Mouse (Mus musculus) fat pad, adult 2 months (tissue): Measurements from ENCODE around the gene Dusp22.
A peak's percentile ranks its signal among the peaks of the same experiment; 100 is the strongest.

ENCODE experiments used
- DNase-seq: peaks from one replicate; pipeline ENCODE4 v3.0.0-alpha.2; 2011; ENCODE audit warnings: low read depth, low spot score; ENCODE audit errors: extremely low read depth

The Dusp22 gene

GRCm38 (mm10) chr13:30668301-30668700, 8.5 kb downstream of the Dusp22 start:
- DNase-seq = no peak

DNA sequence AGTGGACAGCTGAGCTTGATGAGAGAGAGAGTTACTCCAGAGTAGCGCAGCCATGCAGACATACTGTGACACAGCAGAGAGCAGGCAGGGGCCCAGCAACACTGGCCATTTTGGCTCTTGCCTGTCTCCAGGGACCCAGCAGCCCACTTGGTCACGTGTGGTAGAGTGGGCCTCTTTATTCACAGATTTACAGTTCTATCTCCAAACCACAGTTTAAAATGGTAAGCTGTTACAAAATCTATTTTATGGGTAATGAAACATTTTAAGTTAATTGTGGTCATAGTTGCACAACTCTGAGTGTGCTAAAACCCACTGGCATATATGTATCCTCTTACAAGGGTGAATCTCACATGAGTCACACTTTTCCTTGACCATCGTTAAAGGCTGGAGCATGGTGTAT, 9.5 kb downstream of the Dusp22 start:
- no peak for DNase-seq

DNA sequence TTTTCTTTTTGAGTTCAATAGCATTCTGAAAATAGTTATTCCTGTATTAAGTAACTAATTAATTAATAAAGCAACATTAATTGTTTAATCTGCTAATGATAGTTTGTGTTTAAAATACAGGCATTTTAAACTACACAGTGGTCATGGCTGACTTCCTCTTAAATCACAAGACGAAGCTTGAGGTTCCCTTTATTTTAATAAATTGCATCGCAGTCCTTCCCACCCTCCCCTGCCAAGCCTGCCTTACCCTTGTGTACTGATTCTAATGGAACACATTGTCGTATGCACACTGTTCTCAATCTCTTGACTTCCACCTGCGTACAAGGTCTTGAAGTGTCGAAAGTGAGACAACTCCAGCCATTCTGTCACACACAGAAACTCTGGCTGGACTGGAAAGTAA, 14.1 kb downstream of the Dusp22 start:
- no peak for DNase-seq

GRCm38 (mm10) chr13:30678822-30679221, 19.0 kb downstream of the Dusp22 start:
- no peak for DNase-seq

DNA sequence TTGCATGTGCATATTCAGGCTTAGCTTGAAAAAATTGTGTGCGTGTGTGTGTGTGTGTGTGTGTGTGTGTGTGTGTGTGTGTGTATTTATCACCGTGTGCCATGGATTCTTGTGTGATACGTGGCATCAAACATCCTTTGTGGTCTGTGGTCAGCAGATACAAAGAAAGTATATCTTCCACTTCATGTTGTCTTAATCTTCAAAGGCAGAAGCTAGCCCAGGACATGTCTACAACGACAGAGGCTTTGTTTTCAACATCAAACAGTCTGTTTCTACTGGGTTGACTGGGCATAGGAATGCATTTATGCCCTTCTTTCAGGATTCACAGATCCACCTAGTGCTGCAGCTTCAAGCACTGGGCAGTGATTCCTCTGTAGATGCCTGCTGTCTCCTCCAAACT, 22.1 kb downstream of the Dusp22 start:
- DNase-seq = no peak

DNA sequence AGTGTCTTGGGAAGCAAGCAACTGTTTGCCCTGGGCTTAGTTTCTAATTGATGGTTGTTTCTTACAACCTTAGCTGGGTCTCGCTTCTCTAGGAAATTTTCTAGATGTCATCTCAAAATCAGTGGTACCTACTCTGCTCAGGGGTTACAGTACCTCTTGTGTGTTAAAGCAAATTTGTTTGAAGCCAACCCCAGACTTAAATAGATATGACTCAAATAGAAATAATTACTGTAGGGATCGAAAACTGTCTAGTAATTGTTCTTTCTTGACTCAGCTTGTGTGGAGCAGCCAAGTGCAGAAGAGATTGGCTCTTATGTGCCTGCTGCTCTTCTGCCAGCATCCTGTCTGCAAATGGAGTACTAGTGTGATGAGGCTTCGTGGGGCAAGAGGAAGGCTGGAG, 22.5 kb downstream of the Dusp22 start:
- no peak for DNase-seq

- no peak for DNase-seq
Measured at GRCm38 (mm10) chr13:30684614-30685122, 24.9 kb downstream of the Dusp22 start.

DNA sequence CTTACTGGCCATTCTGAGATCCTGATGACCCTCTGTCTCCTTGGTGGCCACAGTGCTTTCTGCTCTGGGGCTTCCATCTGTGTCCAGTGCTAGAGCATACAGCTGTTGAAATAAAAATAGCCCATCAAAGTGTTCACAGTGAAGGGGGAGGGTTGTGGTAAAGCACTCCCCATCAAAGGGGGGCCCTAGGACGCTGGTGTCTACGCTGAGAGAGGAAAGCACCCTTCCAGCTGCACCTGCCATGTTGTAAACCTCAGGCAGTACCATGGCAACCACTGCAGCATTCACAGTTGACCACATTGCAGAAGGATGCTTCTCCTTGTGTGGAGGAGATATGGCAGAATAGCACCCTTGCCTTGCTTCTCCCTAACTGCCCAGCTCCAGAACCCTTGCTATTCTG, 26.2 kb downstream of the Dusp22 start:
- no peak for DNase-seq

- DNase-seq = no peak
Measured at GRCm38 (mm10) chr13:30688035-30688616, 28.3 kb downstream of the Dusp22 start.

GRCm38 (mm10) chr13:30689475-30689874, 29.7 kb downstream of the Dusp22 start:
- no peak for DNase-seq

DNA sequence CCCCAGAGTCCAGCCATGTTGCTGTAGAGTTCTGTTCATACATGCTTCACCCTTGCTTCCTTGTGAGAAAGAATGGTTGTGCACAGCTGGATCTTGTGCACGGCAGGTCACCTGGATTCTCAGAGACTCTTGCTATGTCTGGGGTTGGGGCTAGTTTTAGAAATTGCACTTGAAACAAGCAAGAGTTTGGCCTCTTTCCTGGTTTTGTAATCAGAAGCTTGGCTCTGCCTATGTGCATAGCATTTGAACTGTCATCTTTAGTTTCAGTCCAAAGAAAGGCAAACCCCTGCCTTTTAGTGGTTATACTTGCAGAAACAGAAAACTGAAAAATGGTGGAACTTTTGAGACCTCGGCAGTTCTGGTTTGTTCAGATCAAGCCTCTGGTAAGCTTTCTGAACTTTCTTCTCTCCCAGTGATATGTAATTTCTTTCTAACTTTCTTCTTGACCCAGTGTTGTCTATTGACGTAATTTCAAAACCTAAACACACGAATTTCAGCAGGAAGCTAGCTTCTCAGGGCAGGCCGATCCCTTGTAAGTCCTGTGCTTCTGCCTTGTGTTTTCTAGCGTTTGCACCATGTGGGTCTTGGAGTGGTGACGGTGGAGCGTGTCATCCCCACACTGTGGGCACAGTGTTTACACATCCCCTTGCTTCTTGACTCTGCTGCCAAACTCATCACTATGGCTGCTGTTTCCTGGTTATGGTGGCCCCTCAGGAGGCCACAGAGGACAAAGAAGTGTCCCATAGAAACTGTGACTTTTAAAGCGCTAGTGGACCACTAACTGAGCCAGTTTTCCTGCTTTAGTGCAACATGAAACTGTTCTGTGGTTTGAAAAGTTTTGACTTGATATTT, 31.9 kb downstream of the Dusp22 start:
- no peak for DNase-seq

GRCm38 (mm10) chr13:30692644-30693385, 33.0 kb downstream of the Dusp22 start:
- no peak for DNase-seq

- peak; percentile 57 for DNase-seq
Measured at GRCm38 (mm10) chr13:30695232-30695631, 35.4 kb downstream of the Dusp22 start.

DNA sequence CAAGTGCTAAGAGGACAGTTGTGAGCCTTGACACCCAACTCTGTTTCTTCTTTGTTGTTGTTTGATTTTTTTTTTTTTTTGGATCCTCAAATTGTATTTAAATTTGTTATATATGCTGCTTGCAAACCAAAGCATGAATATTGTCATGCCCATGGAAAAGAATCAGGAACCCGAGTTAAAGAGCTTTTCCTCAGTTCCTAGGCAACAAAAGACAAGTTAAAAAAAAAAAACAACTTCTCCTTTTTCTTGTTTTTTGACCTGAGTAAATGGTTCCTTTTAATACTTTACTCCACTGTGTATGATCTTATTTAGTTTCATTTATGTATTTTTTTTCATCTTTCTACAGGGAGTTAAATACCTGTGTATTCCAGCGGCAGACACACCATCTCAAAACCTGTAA, 36.1 kb downstream of the Dusp22 start:
- DNase-seq = no peak

- DNase-seq = no peak
Measured at GRCm38 (mm10) chr13:30697880-30698279, 38.1 kb downstream of the Dusp22 start.

- DNase-seq = no peak
Measured at GRCm38 (mm10) chr13:30702695-30703094, 42.9 kb downstream of the Dusp22 start.

DNA sequence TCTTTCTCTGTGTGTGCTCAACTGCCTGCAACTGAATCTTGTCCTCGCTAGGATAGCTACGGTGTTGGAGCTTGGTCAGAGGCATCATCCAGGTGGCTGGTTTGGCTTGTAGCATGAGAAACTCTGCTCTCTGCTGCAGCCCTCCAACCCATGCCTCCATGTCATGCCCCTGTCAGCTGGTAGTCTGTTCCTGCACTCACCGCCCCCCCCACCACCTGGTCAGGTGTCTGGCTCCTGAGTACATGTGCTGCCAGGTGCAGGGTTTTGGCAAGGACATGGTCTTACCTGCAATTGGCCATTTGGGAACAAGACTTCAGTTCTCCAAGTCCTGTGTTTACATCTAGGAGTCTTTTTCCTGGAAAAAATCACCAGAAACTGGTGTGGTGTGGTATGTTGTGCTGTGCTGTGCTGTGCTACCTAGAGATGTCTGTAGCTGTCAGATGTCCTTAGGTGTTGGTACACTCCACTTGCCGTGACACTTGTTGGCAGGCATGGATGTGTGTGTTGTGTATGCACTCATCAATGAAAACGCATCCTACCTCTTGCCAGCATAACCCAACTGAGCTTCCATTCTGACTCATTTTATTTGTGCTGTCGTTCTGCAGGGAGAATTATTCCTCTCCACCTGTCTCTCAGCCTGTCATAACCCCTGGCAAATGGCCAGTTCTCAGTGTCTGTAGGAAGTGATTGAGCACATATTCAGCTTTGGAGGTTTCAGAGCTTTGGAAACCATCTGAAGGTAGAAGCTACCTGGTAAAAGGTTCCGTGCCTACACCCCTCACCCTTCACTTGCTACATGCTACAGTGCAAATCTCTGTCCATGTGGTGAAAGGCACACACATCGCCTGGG, 44.7 kb downstream of the Dusp22 start:
- no peak for DNase-seq

DNA sequence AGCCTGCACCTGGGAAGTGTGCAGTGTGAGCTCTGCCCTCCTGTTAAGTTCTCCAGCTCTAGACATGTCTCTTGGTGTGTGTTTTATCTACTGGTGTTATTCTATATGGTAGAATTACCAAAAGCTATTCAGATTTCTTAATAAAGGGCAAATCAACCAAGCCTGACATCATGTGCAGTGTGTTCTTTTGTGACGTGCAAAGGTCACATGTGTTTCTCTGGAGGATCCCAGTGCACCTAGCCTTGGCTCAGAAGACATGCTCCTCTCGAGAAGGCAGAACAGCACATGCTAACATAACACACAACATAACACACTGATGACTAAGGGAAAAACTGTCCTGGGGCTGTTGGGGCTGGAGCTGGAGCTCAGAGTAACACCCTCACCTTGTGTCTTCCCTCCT, 51.3 kb downstream of the Dusp22 start:
- DNase-seq = no peak

GRCm38 (mm10) chr13:30711711-30712110, 51.9 kb downstream of the Dusp22 start:
- DNase-seq = no peak

DNA sequence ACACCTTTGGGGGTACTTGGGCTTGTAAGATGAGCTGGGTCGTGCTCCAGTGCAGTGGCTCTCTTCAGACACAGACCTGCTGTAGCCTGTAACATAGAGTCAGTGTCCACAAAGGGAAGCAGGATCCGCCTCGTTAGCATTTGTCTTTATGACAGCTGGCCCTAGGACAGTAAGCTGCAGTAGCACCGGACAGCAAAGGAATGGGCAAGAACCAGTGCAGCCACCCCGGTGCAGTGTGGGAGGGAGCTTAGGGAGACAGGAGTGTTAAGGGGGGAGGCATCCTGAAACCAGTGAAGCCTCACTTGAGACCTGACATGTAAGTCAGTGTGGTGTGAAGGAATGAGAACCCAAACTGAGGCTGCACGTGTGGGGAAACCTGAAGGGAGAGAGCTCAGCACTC, 52.5 kb downstream of the Dusp22 start:
- no peak for DNase-seq

DNA sequence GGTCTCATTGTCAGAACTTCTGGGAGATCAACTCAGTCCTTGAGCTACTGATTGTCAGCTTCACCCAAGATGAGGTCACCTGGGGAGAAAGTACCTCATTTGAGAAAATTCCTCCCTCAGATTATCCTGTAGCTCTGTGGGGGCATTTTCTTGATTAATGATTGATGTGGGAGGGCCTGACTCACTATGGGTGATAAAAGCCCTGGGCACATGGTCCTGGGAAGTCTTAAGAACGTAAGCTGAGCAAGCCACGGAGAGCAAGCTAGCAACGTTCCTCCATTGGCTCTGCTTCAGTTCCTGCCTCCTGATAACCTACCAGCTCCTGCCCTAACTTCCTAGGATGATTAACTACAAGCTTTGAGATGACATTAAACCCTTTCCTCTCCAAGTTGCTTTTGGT, 53.8 kb downstream of the Dusp22 start:
- DNase-seq = no peak
